Mouse (Mus musculus) heart, embryonic 15.5 days (tissue): Measurements from ENCODE around the gene Coasy. TPM values are rescaled to one million over a fixed set of nuclear protein-coding genes. Genes with fewer than 3 reads are reported as not detected.

Experiments used
- ATAC-seq: fragments of 200-750 bp; cut with Nextera tagmentation; replicated peaks from 2 replicates; pipeline ENCODE4 v1.8.0; 2017; ENCODE audit warnings: low read depth, moderate TSS enrichment; ENCODE audit not compliant: insufficient number of reproducible peaks, insufficient read depth, low FRiP score
- H3K27ac ChIP-seq: fragments of 300-500 bp; sonication (generic); 2 replicates; pipeline ENCODE4 v1.5.1; 2015; ENCODE audit warnings: mild to moderate bottlenecking, inconsistent platforms
- H3K27me3 ChIP-seq: fragments of 300-500 bp; sonication (generic); 2 replicates; pipeline ENCODE4 v1.6.1; 2015; ENCODE audit warnings: inconsistent platforms
- H3K36me3 ChIP-seq: fragments of 300-500 bp; sonication (generic); 2 replicates; pipeline ENCODE4 v1.6.1; 2015; ENCODE audit warnings: mild to moderate bottlenecking, inconsistent platforms
- H3K4me1 ChIP-seq: fragments of 300-500 bp; sonication (generic); replicated peaks from 2 replicates; pipeline ENCODE4 v1.6.1; 2015; ENCODE audit warnings: inconsistent platforms
- H3K4me2 ChIP-seq: fragments of 300-500 bp; sonication (generic); 2 replicates; pipeline ENCODE4 v1.6.1; 2015; ENCODE audit warnings: inconsistent platforms, mild to moderate bottlenecking, moderate library complexity
- H3K4me3 ChIP-seq: fragments of 300-500 bp; sonication (generic); 2 replicates; pipeline ENCODE4 v1.5.1; 2015; ENCODE audit warnings: mild to moderate bottlenecking, inconsistent platforms
- H3K9ac ChIP-seq: fragments of 300-500 bp; sonication (generic); 2 replicates; pipeline ENCODE4 v1.6.1; 2015; ENCODE audit warnings: mild to moderate bottlenecking, inconsistent platforms
- H3K9me3 ChIP-seq: fragments of 300-500 bp; sonication (generic); replicated peaks from 2 replicates; pipeline ENCODE4 v1.6.1; 2016; ENCODE audit warnings: inconsistent platforms
- WGBS: fragments of 180-500 bp; shearing (Covaris S2); methylation state at CpG from one replicate; pipeline ENCODE4 v1.1.7; 2015; ENCODE audit warnings: mixed read lengths; 5-methylcytosine and 5-hydroxymethylcytosine counted together
- polyA plus RNA-seq: library from polyadenylated mRNA; unstranded; fragments of >200 nt; fragmentation: Nextera tagmentation; extraction: Ambion mirVana; gene quantifications from 2 replicates; pipeline ENCODE4 v1.2.1, GENCODE M21; 2015

Coasy gene
- polyA plus RNA-seq, 1 experiment from 2014 or later: 26.6 TPM

GRCm38 (mm10) chr11:101095314-101096024 is 13.1 kb downstream of the Coasy start, which contains the start of gene Psmc3ip:
TSS of gene Psmc3ip (minus strand) at chr11:101095436.
- Histone ChIP-seq H3K27me3 (no peaks in the 10 kb centered on the region), H3K4me1 (peaks cover 14% of the 10 kb centered on the region)
- WGBS: under 1% methylated on average over 43 of the region's 43 CpGs

GRCm38 (mm10) chr11:101098231-101098630 is 15.9 kb downstream of the Coasy start:
- WGBS: 92% methylated on average over 8 of the region's 8 CpGs
- no peak overlapping the region for H3K4me2 ChIP-seq
- no peak overlapping the region for H3K4me3 ChIP-seq
- peaks cover 14% of the 10 kb centered on the region for H3K4me1 ChIP-seq
- no peaks in the 10 kb centered on the region for H3K9me3 ChIP-seq
- peaks cover 57% of the 10 kb centered on the region for H3K36me3 ChIP-seq
- ATAC-seq: no peak
- no peak overlapping the region for H3K27ac ChIP-seq
- H3K9ac ChIP-seq: no peak overlapping the region
- no peaks in the 10 kb centered on the region for H3K27me3 ChIP-seq

More at GRCm38 (mm10) chr11:101095314-101096024, 13.1 kb downstream of the Coasy start, which contains the start of gene Psmc3ip:
- Histone ChIP-seq H3K9me3 (no peaks in the 10 kb centered on the region), H3K27ac (peak within 1 kb of the TSS; percentile 99), H3K9ac (peak within 1 kb of the TSS; percentile 79), H3K4me2 (peak within 1 kb of the TSS; percentile 90), H3K36me3 (peaks cover 62% of the 10 kb centered on the region), H3K4me3 (peak within 1 kb of the TSS; percentile 77)
- peak; percentile 95 for ATAC-seq

- H3K27ac ChIP-seq: 0 out of 2 replicates have a peak overlapping the region, but pooled peaks have one; percentile 5
- ATAC-seq: no peak
- H3K9me3 ChIP-seq: no peaks in the 10 kb centered on the region
- H3K9ac ChIP-seq: no peak overlapping the region
- WGBS: 90% methylated on average over 5 of the region's 5 CpGs
- H3K27me3 ChIP-seq: no peaks in the 10 kb centered on the region
- H3K36me3 ChIP-seq: peaks cover 58% of the 10 kb centered on the region
- no peak overlapping the region for H3K4me2 ChIP-seq
- H3K4me1 ChIP-seq: no peaks in the 10 kb centered on the region
- no peak overlapping the region for H3K4me3 ChIP-seq
These were observed 20.6 kb downstream of the Coasy start for GRCm38 (mm10) chr11:101103011-101103410.

GRCm38 (mm10) chr11:101109351-101109750 is 27.0 kb downstream of the Coasy start:
- no peak for ATAC-seq
- H3K27me3 ChIP-seq: no peaks in the 10 kb centered on the region
- no peaks in the 10 kb centered on the region for H3K9me3 ChIP-seq
- no peak overlapping the region for H3K4me3 ChIP-seq
- no peaks in the 10 kb centered on the region for H3K4me1 ChIP-seq
- H3K36me3 ChIP-seq: peaks cover 2% of the 10 kb centered on the region; the same call in 1 of the 2 replicates
- no peak overlapping the region for H3K4me2 ChIP-seq
- WGBS: 78% methylated on average over 4 of the region's 4 CpGs
- H3K9ac ChIP-seq: no peak overlapping the region
- no peak overlapping the region for H3K27ac ChIP-seq

GRCm38 (mm10) chr11:101110708-101111107 is 28.3 kb downstream of the Coasy start:
- WGBS: 56% methylated on average over 5 of the region's 5 CpGs
- Histone ChIP-seq H3K27ac (no peak overlapping the region), H3K4me1 (peaks cover 2% of the 10 kb centered on the region; the same call in 1 of the 2 replicates), H3K27me3 (no peaks in the 10 kb centered on the region), H3K9me3 (no peaks in the 10 kb centered on the region), H3K36me3 (no peaks in the 10 kb centered on the region; the same call in 1 of the 2 replicates), H3K9ac (no peak overlapping the region), H3K4me2 (no peak overlapping the region), H3K4me3 (no peak overlapping the region)
- no peak for ATAC-seq

- Histone ChIP-seq H3K27ac (no peak overlapping the region), H3K36me3 (no peaks in the 10 kb centered on the region; the same call in 1 of the 2 replicates), H3K9me3 (no peaks in the 10 kb centered on the region), H3K27me3 (no peaks in the 10 kb centered on the region), H3K4me3 (no peak overlapping the region), H3K4me2 (no peak overlapping the region), H3K4me1 (peaks cover 7% of the 10 kb centered on the region; the same call in 1 of the 2 replicates), H3K9ac (no peak overlapping the region)
- 91% methylated on average over 4 of the region's 4 CpGs for WGBS
- ATAC-seq: no peak
These were observed 28.8 kb downstream of the Coasy start for GRCm38 (mm10) chr11:101111178-101111577.

- no peak overlapping the region for H3K9ac ChIP-seq
- H3K36me3 ChIP-seq: no peaks in the 10 kb centered on the region; the same call in 1 of the 2 replicates
- H3K9me3 ChIP-seq: no peaks in the 10 kb centered on the region
- no peak for ATAC-seq
- H3K27ac ChIP-seq: no peak overlapping the region
- no peak overlapping the region for H3K4me2 ChIP-seq
- 93% methylated on average over 3 of the region's 3 CpGs for WGBS
- H3K4me3 ChIP-seq: no peak overlapping the region
- peaks cover 11% of the 10 kb centered on the region; the same call in 1 of the 2 replicates for H3K4me1 ChIP-seq
- no peaks in the 10 kb centered on the region for H3K27me3 ChIP-seq
These were observed 29.8 kb downstream of the Coasy start for GRCm38 (mm10) chr11:101112186-101112585.

GRCm38 (mm10) chr11:101115564-101115963 is 33.2 kb downstream of the Coasy start:
- H3K4me2 ChIP-seq: no peak overlapping the region
- no peaks in the 10 kb centered on the region for H3K27me3 ChIP-seq
- H3K27ac ChIP-seq: peak overlapping the region; percentile 11; the same call in 1 of the 2 replicates
- no peak for ATAC-seq
- peaks cover 29% of the 10 kb centered on the region for H3K4me1 ChIP-seq
- H3K9me3 ChIP-seq: no peaks in the 10 kb centered on the region
- no peaks in the 10 kb centered on the region for H3K36me3 ChIP-seq
- 76% methylated on average over 2 of the region's 2 CpGs for WGBS
- H3K9ac ChIP-seq: no peak overlapping the region
- H3K4me3 ChIP-seq: no peak overlapping the region

GRCm38 (mm10) chr11:101118105-101118504 is 35.7 kb downstream of the Coasy start:
- Histone ChIP-seq H3K4me1 (peaks cover 41% of the 10 kb centered on the region), H3K9me3 (no peaks in the 10 kb centered on the region), H3K27me3 (no peaks in the 10 kb centered on the region), H3K4me3 (peak overlapping the region; percentile 78), H3K36me3 (peaks cover 9% of the 10 kb centered on the region), H3K27ac (peak overlapping the region; percentile 38; the same call in 1 of the 2 replicates), H3K9ac (peak overlapping the region; percentile 93), H3K4me2 (peak overlapping the region; percentile 80)
- no peak for ATAC-seq
- WGBS: 24% methylated on average over 4 of the region's 4 CpGs

- Histone ChIP-seq H3K4me1 (peaks cover 41% of the 10 kb centered on the region), H3K27ac (peak overlapping the region; percentile 85)
- whole genome bisulfite sequencing: under 1% methylated on average over 38 of the region's 39 CpGs
These were observed 36.9 kb downstream of the Coasy start for GRCm38 (mm10) chr11:101119131-101119760.

GRCm38 (mm10) chr11:101119761-101120544 is 37.6 kb downstream of the Coasy start, which contains the start of the genes Retreg3 and Tubg1:
TSS of gene Retreg3 (minus strand) at chr11:101119893.
TSS of gene Tubg1 (plus strand) at chr11:101119938.
- peak within 1 kb of the TSS; percentile 84 for H3K4me2 ChIP-seq
- H3K4me3 ChIP-seq: peak within 1 kb of the TSS; percentile 78
- no peaks in the 10 kb centered on the region for H3K27me3 ChIP-seq
- H3K4me1 ChIP-seq: peaks cover 41% of the 10 kb centered on the region
- H3K27ac ChIP-seq: peak within 1 kb of the TSS; percentile 89
- H3K9ac ChIP-seq: peak within 1 kb of the TSS; percentile 93
- ATAC-seq: peak; percentile 95
- H3K9me3 ChIP-seq: no peaks in the 10 kb centered on the region
- under 1% methylated on average over 61 of the region's 61 CpGs for WGBS
- peaks cover 18% of the 10 kb centered on the region for H3K36me3 ChIP-seq

More at GRCm38 (mm10) chr11:101119131-101119760, 36.9 kb downstream of the Coasy start:
- no peaks in the 10 kb centered on the region for H3K9me3 ChIP-seq
- H3K4me3 ChIP-seq: peak overlapping the region; percentile 78
- ATAC-seq: peak; percentile 68; the same call in 1 of the 2 replicates
- peak overlapping the region; percentile 80 for H3K4me2 ChIP-seq
- H3K27me3 ChIP-seq: no peaks in the 10 kb centered on the region
- H3K9ac ChIP-seq: peak overlapping the region; percentile 93
- H3K36me3 ChIP-seq: peaks cover 18% of the 10 kb centered on the region
